Mouse (Mus musculus) natural killer cell, adult 2 months (primary cell): ENCODE data around the gene Xxylt1.

Source experiments
- DNase-seq, 2 experiments: peaks; one replicate each; pipeline ENCODE4 v3.0.0; 2022; ENCODE audit warnings: low spot score in 2 of 2

The Xxylt1 gene

DNA sequence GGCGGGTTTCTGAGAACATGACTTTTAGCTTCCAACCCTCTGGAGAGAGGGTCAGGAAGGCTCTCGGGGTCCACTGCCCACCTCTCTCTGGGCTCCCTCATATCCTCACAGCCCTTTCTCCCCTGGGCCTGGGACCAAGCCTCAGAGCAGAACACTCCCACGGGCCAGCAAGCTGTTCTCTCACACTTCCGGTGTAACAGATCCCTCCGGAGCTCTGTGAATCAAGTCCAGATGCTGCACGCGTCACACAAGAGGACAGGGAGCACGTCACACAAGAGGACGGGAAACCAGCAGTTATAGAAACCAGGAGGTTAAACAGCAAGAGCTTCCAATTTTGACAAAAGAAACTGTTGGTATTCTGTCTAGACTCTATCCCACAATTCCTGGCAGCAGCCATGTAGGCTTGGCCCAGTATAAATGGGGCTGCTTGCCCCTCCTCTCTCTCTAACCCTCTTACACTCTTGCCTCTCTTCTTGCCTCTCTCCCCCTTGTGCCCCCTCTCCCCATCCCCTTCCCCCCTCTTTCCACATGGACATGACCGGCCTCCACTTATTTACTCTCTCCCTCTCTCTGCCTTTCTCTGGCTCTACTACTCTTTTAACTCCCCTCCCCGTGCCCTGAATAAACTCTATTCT, 19.9 kb downstream of the Xxylt1 start:
- no peak for DNase-seq

DNA sequence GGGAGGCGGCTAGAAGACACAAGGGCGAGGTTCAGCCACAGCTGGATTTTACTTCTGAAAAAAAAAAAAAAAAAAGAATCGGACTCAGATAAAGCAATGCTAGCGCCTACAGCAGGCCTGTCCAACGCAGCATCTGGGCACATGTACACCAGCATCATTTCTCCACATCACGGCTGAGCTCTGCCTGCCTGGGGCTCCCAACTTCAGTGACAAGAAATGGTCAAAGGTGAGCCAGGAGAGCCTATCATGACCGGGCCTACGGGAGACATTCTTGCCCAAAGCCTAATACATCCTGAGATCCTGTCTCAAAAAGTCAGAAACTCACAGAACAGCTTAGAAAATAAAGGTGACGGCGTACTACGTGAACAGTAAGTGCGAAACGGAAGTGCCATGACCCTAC, 20.5 kb downstream of the Xxylt1 start:
- DNase-seq, result no peak

DNA sequence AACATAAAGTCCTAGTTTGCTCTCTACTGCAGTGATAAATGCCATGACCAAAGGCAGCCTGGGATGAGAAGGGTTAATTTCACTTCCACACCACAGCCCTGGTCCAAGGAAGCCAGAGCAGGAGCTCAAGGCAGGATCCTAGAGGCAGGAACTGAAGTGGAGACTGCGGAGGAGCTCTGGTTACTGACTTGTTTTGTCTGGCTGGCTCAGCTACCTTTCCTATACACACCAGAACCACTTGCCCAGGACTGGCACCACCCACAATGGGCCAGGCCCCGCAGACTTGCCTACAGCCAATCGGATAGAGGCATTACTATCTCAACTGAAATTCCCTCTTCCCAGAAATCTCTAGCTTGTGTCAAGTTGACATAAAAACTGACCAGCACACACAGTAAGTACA, 21.0 kb downstream of the Xxylt1 start:
- DNase-seq, result no peak

DNA sequence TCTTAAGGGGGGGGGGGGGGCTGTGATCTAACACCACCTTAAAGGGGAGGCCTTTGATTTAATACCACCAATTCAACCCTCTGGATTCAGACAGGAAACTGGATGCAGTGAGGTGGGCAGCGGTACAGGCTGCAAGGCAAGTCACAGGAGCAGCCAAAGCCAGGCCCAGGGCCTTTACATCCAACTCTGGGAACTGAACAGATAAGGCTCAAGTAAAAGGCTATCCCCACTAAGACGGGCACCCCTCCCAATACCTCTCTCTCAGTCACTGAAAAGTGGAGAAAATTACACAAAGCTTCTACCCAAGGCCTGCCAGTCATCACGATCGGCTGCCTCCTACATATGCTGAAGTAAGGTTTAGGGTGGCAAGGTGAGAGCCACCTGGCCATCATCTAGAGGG, 21.5 kb downstream of the Xxylt1 start:
- no peak for DNase-seq

DNA sequence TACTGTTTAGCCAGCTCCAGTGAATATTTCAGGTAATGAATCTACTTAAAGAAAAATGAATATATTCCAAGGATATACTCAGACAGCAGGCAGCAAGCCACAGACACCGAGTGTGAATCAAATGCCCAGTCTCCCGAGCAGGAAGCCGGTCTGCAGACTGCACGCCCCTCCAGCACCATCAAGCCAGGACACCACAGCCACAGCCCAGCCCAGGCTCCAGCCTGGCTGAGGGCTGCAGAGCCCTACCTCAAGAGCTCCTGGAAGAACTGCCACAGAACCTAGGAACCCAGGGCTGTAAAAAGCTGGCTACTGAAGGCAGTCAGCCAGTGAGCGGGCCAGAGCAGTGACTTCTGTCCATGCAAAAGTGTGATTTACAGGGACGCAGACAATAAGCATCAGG, 28.4 kb downstream of the Xxylt1 start:
- DNase-seq, result no peak

- no peak for DNase-seq
Measured at GRCm38 (mm10) chr16:31052177-31052726, 29.0 kb downstream of the Xxylt1 start.

DNA sequence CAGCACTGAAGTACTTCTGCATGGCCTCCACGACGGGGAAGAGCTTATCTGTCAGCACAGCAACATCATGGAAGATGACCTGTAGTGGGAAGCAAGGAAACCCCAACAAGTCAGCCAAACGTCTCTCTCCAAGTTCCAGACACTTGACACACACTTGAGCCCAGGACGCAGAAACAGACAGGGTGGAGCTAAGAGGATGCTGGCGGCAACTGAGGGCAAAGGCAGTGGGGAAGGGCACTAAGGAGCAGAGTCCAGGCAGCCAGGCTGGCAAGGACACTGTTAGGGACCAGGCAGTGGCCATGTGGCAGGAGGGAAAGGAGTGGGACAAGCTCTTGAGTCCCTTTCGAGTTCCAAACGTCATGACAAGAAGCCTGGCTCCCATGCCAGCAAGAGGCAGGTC, 30.5 kb downstream of the Xxylt1 start:
- DNase-seq, result no peak

DNA sequence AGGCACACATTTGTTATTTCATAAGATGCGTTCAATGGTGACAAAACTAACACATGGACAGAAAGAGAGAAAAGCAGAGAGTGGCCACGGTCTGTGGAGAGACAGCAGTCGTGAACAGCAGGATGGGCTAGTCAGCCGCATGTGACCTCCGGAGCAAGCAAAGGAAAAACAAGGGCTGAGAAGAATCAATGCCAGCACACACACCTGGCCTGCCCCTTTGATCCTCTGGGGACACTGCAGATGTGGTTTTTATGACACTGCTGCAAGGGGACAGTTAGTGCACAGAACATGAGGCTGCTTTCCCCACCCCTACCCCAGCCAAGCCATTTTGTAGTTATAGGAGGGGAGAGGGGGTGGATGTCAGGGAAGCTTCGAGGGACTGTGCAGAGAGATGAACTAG, 33.0 kb downstream of the Xxylt1 start:
- peak in 1 of 2 experiments; percentile 8 for DNase-seq

- DNase-seq, result no peak
Measured at GRCm38 (mm10) chr16:31047186-31047898, 33.9 kb downstream of the Xxylt1 start.

- DNase-seq, result no peak
Measured at GRCm38 (mm10) chr16:31046217-31046659, 35.0 kb downstream of the Xxylt1 start.

- no peak for DNase-seq
Measured at GRCm38 (mm10) chr16:31045211-31045610, 36.0 kb downstream of the Xxylt1 start.

GRCm38 (mm10) chr16:31043136-31043535, 38.1 kb downstream of the Xxylt1 start:
- no peak for DNase-seq

DNA sequence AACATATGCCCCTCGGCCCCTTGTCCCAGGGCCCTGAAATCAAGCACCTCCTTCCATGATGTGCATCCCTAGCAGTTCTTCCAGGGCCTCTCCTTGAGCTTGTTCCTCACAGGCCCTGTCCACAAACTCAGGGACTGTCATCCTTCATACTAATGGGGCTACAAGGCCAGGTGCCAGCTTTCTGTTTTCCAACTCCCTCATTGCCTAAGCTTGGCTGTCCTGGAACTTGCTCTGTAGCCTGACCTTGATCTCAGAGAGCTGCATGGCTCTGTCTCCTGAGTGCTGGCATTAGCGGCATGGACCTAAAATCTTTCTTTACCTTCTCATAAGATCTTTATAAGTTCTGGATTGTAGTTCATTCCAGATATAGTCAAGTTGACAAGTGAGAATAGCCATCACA, 39.7 kb downstream of the Xxylt1 start:
- no peak for DNase-seq

DNA sequence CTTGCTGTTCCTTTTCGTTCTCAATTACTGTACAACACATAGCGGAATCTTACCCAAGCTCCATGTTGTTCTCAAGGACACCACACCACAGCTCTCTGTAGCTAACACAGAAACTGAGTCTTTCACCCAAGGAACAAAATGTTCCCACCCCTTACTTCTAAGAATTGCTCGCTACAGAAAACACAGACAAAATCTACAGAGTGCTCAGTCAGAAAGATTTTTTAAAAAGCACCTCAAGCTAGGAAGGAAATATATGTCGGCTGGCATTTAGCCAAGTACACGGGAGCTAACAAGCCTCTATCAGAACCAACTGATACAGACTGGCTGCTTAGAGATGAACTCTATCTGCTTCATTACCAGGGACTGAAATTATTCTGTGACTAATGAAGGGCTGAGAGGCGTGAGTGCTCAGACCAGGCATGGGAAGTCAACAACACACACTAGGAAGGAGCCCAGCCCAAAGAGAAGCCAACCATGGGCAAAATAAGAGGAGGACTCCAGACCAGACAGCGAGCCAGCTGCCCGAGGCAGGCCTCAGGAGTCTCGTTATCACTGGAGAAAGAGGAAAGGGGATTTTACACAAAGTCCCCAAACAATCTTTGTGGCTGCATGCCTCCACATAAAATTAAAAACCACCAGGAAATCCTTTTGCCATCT, 41.3 kb downstream of the Xxylt1 start:
- no peak for DNase-seq

DNA sequence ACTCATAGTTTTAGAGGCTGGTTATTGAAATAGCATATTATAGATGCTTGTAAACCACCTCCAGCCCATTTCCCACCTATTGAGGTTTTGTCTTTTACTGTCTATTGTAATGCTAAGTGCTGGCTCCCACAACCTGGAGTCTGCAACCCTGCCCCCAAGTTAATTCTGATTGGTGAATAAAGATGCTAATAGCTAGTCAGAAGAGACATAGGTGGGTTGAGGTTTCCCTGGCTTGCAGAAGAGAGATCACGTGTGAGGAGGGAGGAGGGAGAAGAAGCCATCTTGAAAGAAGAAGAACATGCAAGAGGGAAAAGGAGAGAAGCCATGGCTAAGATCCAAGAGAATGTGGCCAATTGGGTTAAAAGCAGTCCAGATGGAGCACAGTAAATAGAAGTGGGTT, 43.8 kb downstream of the Xxylt1 start:
- DNase-seq, result no peak

DNA sequence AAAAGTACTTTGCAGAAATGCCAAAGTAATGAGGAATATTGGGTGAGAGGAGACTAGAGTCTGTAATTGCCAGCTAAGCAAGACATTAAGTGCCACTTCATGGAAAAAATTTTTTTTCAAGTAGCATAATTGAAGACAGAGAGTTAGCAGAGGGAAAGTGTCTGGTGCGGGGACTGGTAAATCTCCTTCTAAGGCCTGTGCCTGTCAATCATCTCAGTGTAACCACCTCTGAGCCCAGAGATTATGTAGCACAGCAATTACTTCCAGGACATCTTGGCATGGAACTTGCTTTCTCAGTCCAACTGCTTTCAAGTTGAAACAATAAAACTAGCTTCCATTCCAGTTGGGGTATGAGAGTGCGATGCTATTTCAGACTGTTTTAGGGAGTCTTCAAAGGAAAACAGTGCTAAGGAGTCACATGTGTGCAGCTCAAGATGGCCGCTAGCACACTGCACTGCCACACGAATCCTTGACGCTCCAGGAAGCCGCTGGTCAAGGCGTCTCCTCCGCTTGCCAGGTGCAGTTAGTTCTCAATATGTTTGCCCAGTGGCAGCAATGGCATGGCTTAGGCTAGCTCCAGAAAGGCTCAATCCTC, 45.5 kb downstream of the Xxylt1 start:
- DNase-seq, result no peak

DNA sequence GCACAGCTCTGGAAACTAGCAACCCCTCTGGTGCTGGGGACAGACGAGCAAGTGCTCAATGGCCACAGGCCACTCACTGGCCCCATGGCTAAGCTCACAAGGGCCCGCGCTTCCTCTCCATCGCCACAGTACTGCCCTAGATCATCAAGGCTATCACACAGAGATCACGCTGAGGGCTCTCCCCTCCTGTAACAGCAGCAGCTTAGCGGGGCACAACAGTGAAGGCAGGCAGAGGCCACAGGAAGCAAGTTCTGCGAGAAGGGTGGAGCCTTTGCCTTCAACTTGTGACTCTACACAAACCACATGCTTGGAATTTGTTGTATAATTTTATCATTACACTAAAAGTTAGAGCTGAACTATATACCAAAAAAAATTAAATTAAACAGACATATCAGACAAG, 46.0 kb downstream of the Xxylt1 start:
- no peak for DNase-seq

DNA sequence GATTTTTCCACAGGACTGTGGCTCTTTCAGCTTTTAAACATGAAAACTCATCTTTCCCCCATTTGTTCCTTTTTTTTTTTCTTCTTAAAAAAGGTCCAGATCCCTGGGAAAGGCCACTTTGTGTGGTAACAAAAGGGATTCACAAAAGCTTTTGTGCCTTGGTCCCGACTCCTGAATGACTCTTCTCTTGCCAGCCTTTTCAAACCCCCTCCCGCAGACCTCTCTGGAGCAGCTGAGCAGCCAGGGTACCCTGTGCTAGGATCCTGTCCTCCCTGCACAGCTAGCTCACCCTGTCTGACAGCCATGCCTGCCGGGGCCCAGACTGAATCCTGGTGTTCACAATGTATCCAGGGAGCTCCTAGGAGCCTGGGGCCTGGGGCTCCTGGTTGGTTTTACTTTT, 47.2 kb downstream of the Xxylt1 start:
- no peak for DNase-seq

DNA sequence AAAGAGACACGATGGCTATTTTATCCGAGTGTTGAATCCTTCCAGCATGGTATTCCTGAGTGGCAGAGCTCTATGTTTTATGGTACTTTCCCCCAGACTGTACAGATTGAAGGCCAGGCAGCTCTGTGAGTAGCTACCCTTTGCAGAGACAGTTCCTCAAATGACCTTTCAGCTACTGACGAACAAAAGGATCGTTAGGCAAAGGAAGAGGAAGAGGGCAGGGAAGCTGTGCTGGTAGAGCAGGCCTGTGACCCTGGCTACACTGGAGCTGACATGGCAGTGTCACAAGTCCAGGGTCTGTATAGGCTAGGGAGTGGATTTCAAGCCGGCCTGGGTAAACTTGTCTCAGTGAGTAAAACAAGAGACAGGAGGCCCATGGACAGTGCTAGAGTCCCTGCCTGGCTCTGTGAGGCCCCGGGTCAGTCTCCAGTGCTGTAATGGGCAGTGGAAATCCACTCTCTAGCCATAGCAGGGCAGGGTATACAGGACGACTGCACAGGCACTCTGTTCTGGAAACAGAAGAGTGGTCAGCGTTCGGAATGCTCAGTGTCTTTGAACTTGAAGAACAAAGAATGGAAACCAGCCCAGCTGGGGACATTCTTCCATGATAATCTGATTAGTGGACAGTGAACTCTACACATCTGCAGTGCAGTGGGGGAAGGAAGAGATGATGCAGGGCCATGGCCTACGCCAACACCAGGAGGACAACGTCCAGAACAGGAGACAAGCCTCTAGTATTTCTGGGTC, 51.3 kb downstream of the Xxylt1 start:
- DNase-seq, result no peak

DNA sequence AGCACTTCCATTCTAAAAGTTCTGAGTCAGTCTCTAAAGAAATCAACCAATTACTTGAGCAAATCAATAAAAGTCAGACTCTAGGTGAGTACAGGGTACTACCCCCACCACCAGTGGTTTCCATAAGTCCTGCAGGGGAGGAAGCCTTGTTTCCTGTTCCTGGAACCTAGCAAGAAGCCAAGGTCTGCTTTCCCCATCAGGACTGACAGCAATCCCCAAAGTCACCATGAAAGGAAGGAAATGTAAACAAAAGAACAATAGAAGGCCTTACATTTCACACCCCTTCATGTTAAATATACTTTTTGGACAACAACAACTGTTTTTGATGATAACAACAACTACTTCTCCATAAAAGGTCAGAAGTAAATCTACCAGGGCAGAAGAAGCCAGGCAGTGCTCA, 53.6 kb downstream of the Xxylt1 start:
- no peak for DNase-seq

DNA sequence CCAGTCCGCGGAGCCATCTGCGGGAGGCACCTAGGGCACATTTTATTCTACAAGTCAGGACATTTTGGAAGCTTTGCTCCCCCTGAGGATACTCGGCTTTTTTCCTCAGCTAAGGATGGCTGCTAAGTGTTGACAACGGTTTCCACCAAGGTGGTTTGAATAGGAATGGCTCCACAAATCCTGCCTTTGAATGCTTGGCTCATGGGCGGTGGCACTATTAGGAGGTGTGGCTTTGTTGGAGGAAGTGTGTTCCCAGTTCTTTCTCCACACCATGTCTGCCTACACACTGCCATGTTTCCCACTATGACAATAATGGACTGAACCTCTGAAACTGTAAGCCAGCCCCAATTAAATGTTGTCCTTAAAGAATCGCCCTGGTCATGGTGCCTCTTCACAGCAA, 55.7 kb downstream of the Xxylt1 start:
- DNase-seq, result no peak

DNA sequence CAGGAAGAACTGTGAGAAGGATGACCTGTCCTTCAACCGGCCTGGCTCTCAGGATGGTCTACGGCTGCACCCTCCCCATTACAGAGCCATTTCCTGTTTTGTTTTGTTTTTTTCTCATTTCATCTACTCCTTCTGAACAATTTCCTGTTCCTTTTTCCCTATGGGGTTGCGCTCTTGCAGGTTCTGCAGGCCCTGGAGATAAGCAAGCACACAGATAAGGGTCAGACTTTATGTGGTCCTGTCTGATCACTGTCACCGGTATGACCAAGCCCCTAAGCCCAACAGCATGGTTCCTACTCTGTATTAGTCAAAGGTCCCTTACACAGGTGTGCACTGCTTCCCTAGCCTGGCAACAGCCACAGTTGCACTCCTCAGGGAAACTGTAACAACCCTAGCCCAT, 56.2 kb downstream of the Xxylt1 start:
- no peak for DNase-seq
